Mouse (Mus musculus): ENCODE measurements around the gene Nelfb.

GRCm38 (mm10) chr2:25238106-25238505, 26.8 kb upstream of the Nelfb start:
- TF ChIP-seq POLR2A (IDR thresholded peaks at IDR 0.05; ENCODE audit: borderline replicate concordance, low read depth, low read length) = no peak
- no peak for TF ChIP-seq CTCF (IDR thresholded peaks at IDR 0.05; ENCODE audit: low read depth, low read length)

All from bone marrow macrophage, adult 2 months (primary cell).